In genomic region chr15:89336422-89336821, GRCm38 (mm10) we compare ENCODE assay signal across 33 mouse cellular contexts. TPM values are rescaled to one million over a fixed set of nuclear protein-coding genes. Genes with fewer than 3 reads are reported as not detected.
DNase-seq lines count a peak whose midpoint lies in the region; ATAC-seq and TF ChIP-seq lines count a peak whose summit lies in the region.
"Had no signal": no experiment of that assay in that cellular context is flagged by ENCODE, and none has a peak within 500 bp of the region (broad histone marks: within the 10 kb centered on the region; RNA-seq: fewer than 3 reads in every experiment).

No protein-coding gene starts in this region.

- peak overlapping the region; percentile 54 for H3K4me3 ChIP-seq in kidney, adult 2 months (ENCODE audit: insufficient read depth, low read depth, low read length)
- peak overlapping the region; percentile 71 for H3K4me3 ChIP-seq in E14TG2a.4 (replicated peaks; ENCODE audit: low read length)
- H3K4me3 ChIP-seq in left cerebral cortex, adult 2 months: no peak overlapping the region
- no peak overlapping the region for H3K4me3 ChIP-seq in intestine, embryonic 16.5 days (ENCODE audit: low read length)
- H3K4me3 ChIP-seq: embryonic facial prominence, embryonic 10.5 days; embryonic facial prominence, embryonic 13.5 days; erythroblast, embryonic 14.5 days; forebrain, embryonic 12.5 days; forebrain, embryonic 15.5 days; hindbrain, embryonic 10.5 days; hindbrain, embryonic 13.5 days had no signal

- in situ Hi-C loops in Patski (cut with MboI; ENCODE audit: low pct_unique_long_range_greater_than_20kb): no loop called here

- peaks cover 4% of the 10 kb centered on the region; the same call in 1 of the 2 replicates for H3K4me1 ChIP-seq in kidney, adult 2 months (ENCODE audit: control insufficient read depth, insufficient read depth, low read length)
- peaks cover 19% of the 10 kb centered on the region for H3K4me1 ChIP-seq in E14TG2a.4 (replicated peaks; ENCODE audit: low read depth, low read length)
- H3K4me1 ChIP-seq in intestine, embryonic 16.5 days (ENCODE audit: control insufficient read depth, insufficient read depth, low read length): no peaks in the 10 kb centered on the region
- H3K4me1 ChIP-seq: embryonic facial prominence, embryonic 10.5 days; embryonic facial prominence, embryonic 13.5 days; forebrain, embryonic 12.5 days; forebrain, embryonic 15.5 days; hindbrain, embryonic 10.5 days; hindbrain, embryonic 13.5 days had no signal

- intact Hi-C loops in heart, postnatal 25 days (cut with DNase I): no loop called here
- intact Hi-C loops in left cerebral cortex, adult 2 months (cut with DNase I): no loop called here

- no peak overlapping the region for H3K9ac ChIP-seq in intestine, embryonic 16.5 days (ENCODE audit: low read depth, low read length)
- H3K9ac ChIP-seq: embryonic facial prominence, embryonic 13.5 days; forebrain, embryonic 12.5 days; forebrain, embryonic 15.5 days; hindbrain, embryonic 13.5 days had no signal

- peaks cover 11% of the 10 kb centered on the region; the same call in 1 of the 2 replicates for H3K36me3 ChIP-seq in kidney, adult 2 months (ENCODE audit: control insufficient read depth, insufficient read depth, low read length)
- H3K36me3 ChIP-seq in E14TG2a.4 (ENCODE audit: insufficient read depth, low read length): no peaks in the 10 kb centered on the region
- H3K36me3 ChIP-seq in intestine, embryonic 16.5 days (ENCODE audit: control insufficient read depth, insufficient read depth, low read length): no peaks in the 10 kb centered on the region
- H3K36me3 ChIP-seq: embryonic facial prominence, embryonic 10.5 days; embryonic facial prominence, embryonic 13.5 days; forebrain, embryonic 12.5 days; forebrain, embryonic 15.5 days; hindbrain, embryonic 10.5 days; hindbrain, embryonic 13.5 days had no signal

- no peak overlapping the region for H3K4me2 ChIP-seq in intestine, embryonic 16.5 days (ENCODE audit: low read depth, low read length)
- H3K4me2 ChIP-seq: embryonic facial prominence, embryonic 13.5 days; forebrain, embryonic 12.5 days; forebrain, embryonic 15.5 days; heart, embryonic 11.5 days; hindbrain, embryonic 13.5 days had no signal

- DNase-seq in heart, adult 11 months: peak; percentile 84
- no peak for DNase-seq in heart, postnatal 25 days (ENCODE audit: low spot score)
- DNase-seq in kidney, adult 2 months: peak; percentile 49
- DNase-seq in kidney, postnatal 14 days: no peak
- no peak for DNase-seq in Patski (ENCODE audit: low read depth, low spot score)
- DNase-seq in left cerebral cortex, adult 2 months (ENCODE audit: extremely low spot score in 1 of 2, low spot score in 2 of 2): no peak
- DNase-seq: adrenal gland, adult 2 months; adrenal gland, postnatal 25 days; cerebellum, adult 11-12 months; cerebellum, adult 8-10 months; cerebellum, postnatal 10 days; cerebellum, postnatal 36 days; embryo, embryonic 11 days; gastrocnemius, postnatal 25 days; heart, postnatal 36 days had no signal

- H3K9me3 ChIP-seq in E14TG2a.4 (ENCODE audit: low read length): peaks cover 20% of the 10 kb centered on the region
- H3K9me3 ChIP-seq in intestine, embryonic 16.5 days (ENCODE audit: control insufficient read depth, low read length): no peaks in the 10 kb centered on the region
- H3K9me3 ChIP-seq: embryonic facial prominence, embryonic 10.5 days; embryonic facial prominence, embryonic 13.5 days; forebrain, embryonic 12.5 days; forebrain, embryonic 15.5 days; hindbrain, embryonic 10.5 days; hindbrain, embryonic 13.5 days had no signal

- WGBS in kidney, adult 2 months: 60% methylated on average over 14 of the region's 14 CpGs
- WGBS in intestine, embryonic 16.5 days: 82% methylated on average over 14 of the region's 14 CpGs

- ATAC-seq in Patski: peak; percentile 26
- ATAC-seq in intestine, embryonic 16.5 days: no peak
- ATAC-seq: forebrain, embryonic 15.5 days; hindbrain, embryonic 16.5 days had no signal

- POLR2A ChIA-PET in Patski (lab: Charles Lee): no interaction called here

- peak; percentile 64 for TF ChIP-seq POLR2A in kidney, adult 2 months (IDR thresholded peaks at IDR 0.05; ENCODE audit: low read depth, low read length)

- CTCF ChIA-PET in Patski (lab: Charles Lee): no interaction called here

- H3K27me3 ChIP-seq in kidney, adult 2 months (replicated peaks; ENCODE audit: control insufficient read depth, insufficient read depth, low read length): no peaks in the 10 kb centered on the region
- H3K27me3 ChIP-seq in E14TG2a.4 (ENCODE audit: insufficient read depth, low read length) (peaks cover 20% of the 10 kb centered on the region), Patski (peaks cover 19% of the 10 kb centered on the region)
- no peaks in the 10 kb centered on the region; the same call in 1 of the 2 replicates for H3K27me3 ChIP-seq in intestine, embryonic 16.5 days (replicated peaks; ENCODE audit: control insufficient read depth, insufficient read depth, low read length)
- H3K27me3 ChIP-seq: embryonic facial prominence, embryonic 13.5 days; forebrain, embryonic 12.5 days; forebrain, embryonic 15.5 days; hindbrain, embryonic 13.5 days had no signal

- H3K27ac ChIP-seq in kidney, adult 2 months (ENCODE audit: insufficient read depth, low read depth, low read length): peak overlapping the region; percentile 77
- no peak overlapping the region for H3K27ac ChIP-seq in left cerebral cortex, adult 2 months
- H3K27ac ChIP-seq in intestine, embryonic 16.5 days (ENCODE audit: low read length): no peak overlapping the region
- H3K27ac ChIP-seq: embryonic facial prominence, embryonic 10.5 days; embryonic facial prominence, embryonic 13.5 days; forebrain, embryonic 12.5 days; forebrain, embryonic 15.5 days; hindbrain, embryonic 10.5 days; hindbrain, embryonic 13.5 days had no signal

- no peak for TF ChIP-seq CTCF in kidney, adult 2 months (conservative IDR thresholded peaks at IDR 0.05; ENCODE audit: insufficient read depth, insufficient read length, low read depth, low read length)
- no peak for TF ChIP-seq CTCF in E14TG2a.4 (conservative IDR thresholded peaks at IDR 0.05; ENCODE audit: low read length)
- TF ChIP-seq CTCF in Patski (IDR thresholded peaks at IDR 0.05): no peak
- no peak for TF ChIP-seq CTCF in left cerebral cortex, adult 2 months (IDR thresholded peaks at IDR 0.05)

RNA-seq across cellular contexts. Expression of gene Miox, which starts 2.2 kb away (rescaled TPM):
- not detected for total RNA-seq in heart, postnatal 25 days (2021)
- polyA plus RNA-seq in kidney, adult 2 months (2012; rRNA removed): 7,787 and 8,230 TPM in 2 replicates
- not detected for polyA plus RNA-seq in Patski (2021)
- total RNA-seq in left cerebral cortex, adult 2 months (2021): not detected
- polyA plus RNA-seq in intestine, embryonic 16.5 days (2015; fragmentation: Nextera tagmentation; extraction: Ambion mirVana): 0.46 TPM in 1 of 2 replicates, not detected in the other
- total RNA-seq: adrenal gland, adult 2 months; adrenal gland, postnatal 25 days; gastrocnemius, adult 8-10 months; gastrocnemius, postnatal 25 days; granulocyte monocyte progenitor cell, adult 5-6 weeks; heart, adult 8-10 months; heart, postnatal 36 days had no signal
- polyA plus RNA-seq: brain, embryonic 14.5 days; cortical plate, adult 2 months; embryonic facial prominence, embryonic 10.5 days; embryonic facial prominence, embryonic 13.5 days; erythroblast, embryonic 14.5 days; forebrain, embryonic 12.5 days; forebrain, embryonic 15.5 days; heart, embryonic 11.5 days; heart, embryonic 14.5 days; heart, postnatal 0 days; hindbrain, embryonic 10.5 days; hindbrain, embryonic 13.5 days; hindbrain, embryonic 16.5 days had no signal

RNA-seq across cellular contexts. Expression of gene Adm2, which starts 13.9 kb away (rescaled TPM):
- total RNA-seq in heart, postnatal 25 days (2021): not detected
- polyA plus RNA-seq in kidney, adult 2 months (2012; rRNA removed): 12.1 and 13.4 TPM in 2 replicates
- polyA plus RNA-seq in Patski (2021): 0.14 TPM
- not detected for total RNA-seq in left cerebral cortex, adult 2 months (2021)
- polyA plus RNA-seq in intestine, embryonic 16.5 days (2015; fragmentation: Nextera tagmentation; extraction: Ambion mirVana): 1.5 and 2.0 TPM in 2 replicates
- total RNA-seq: adrenal gland, adult 2 months; adrenal gland, postnatal 25 days; gastrocnemius, adult 8-10 months; gastrocnemius, postnatal 25 days; granulocyte monocyte progenitor cell, adult 5-6 weeks; heart, adult 8-10 months; heart, postnatal 36 days had no signal
- polyA plus RNA-seq: brain, embryonic 14.5 days; cortical plate, adult 2 months; embryonic facial prominence, embryonic 13.5 days; forebrain, embryonic 12.5 days; forebrain, embryonic 15.5 days; heart, postnatal 0 days; hindbrain, embryonic 13.5 days; hindbrain, embryonic 16.5 days had no signal

RNA-seq across cellular contexts. Expression of gene Lmf2, which starts 19.0 kb away (rescaled TPM):
- total RNA-seq in heart, postnatal 25 days (2021): 10 to 100 TPM; 30.6 to 31.8 TPM
- polyA plus RNA-seq in kidney, adult 2 months (2012; rRNA removed): 40.2 and 43.7 TPM in 2 replicates
- 65.9 TPM for polyA plus RNA-seq in Patski (2021)
- 10 to 100 TPM; 18.8 to 19.8 TPM for total RNA-seq in left cerebral cortex, adult 2 months (2021)
- 55.8 and 56.3 TPM in 2 replicates for polyA plus RNA-seq in intestine, embryonic 16.5 days (2015; fragmentation: Nextera tagmentation; extraction: Ambion mirVana)

RNA-seq across cellular contexts. Expression of gene Ncaph2, which starts 19.1 kb away (rescaled TPM):
- total RNA-seq in heart, postnatal 25 days (2021): 10 to 100 TPM; 52.0 to 60.4 TPM
- polyA plus RNA-seq in kidney, adult 2 months (2012; rRNA removed): 111 and 124 TPM in 2 replicates
- polyA plus RNA-seq in Patski (2021): 106 TPM
- 100 to 1,000 TPM; 108 TPM for total RNA-seq in left cerebral cortex, adult 2 months (2021)
- 123 and 128 TPM in 2 replicates for polyA plus RNA-seq in intestine, embryonic 16.5 days (2015; fragmentation: Nextera tagmentation; extraction: Ambion mirVana)

RNA-seq across cellular contexts. Expression of gene Sbf1, which starts 21.3 kb away (rescaled TPM):
- total RNA-seq in heart, postnatal 25 days (2021): 10 to 100 TPM; 58.3 to 64.4 TPM
- 174 and 184 TPM in 2 replicates for polyA plus RNA-seq in kidney, adult 2 months (2012; rRNA removed)
- 150 TPM for polyA plus RNA-seq in Patski (2021)
- 100 to 1,000 TPM; 244 to 245 TPM for total RNA-seq in left cerebral cortex, adult 2 months (2021)
- 32.0 and 33.4 TPM in 2 replicates for polyA plus RNA-seq in intestine, embryonic 16.5 days (2015; fragmentation: Nextera tagmentation; extraction: Ambion mirVana)

Comparison
In these comparisons a context has a peak if more than half of its experiments do, and no peak if none do; other contexts are left out.
1. DNase-seq: peak in heart, adult 11 months (single experiment) and kidney, adult 2 months (single experiment); none in heart, postnatal 25 days (single experiment), kidney, postnatal 14 days (single experiment), Patski (single experiment) and left cerebral cortex, adult 2 months (0 of 2).
2. H3K4me3 ChIP-seq: peak in kidney, adult 2 months (single experiment) and E14TG2a.4 (single experiment); none in left cerebral cortex, adult 2 months (single experiment) and intestine, embryonic 16.5 days (single experiment).
3. RNA of gene Miox, which starts 2.2 kb away (polyA plus RNA-seq): 7,787 to 8,230 TPM in kidney, adult 2 months; 0.46 TPM in intestine, embryonic 16.5 days and not detected in Patski (single experiment); every median in the first group is over 1,000 times any median in the second.